Mouse (Mus musculus) kidney, postnatal 0 days (tissue): ENCODE results near the gene Dynlrb2. TPM values are rescaled to one million over a fixed set of nuclear protein-coding genes. Genes with fewer than 3 reads are reported as not detected.

Experiments used
- ATAC-seq: fragments of 200-750 bp; cut with Nextera tagmentation; replicated peaks from 2 replicates; pipeline ENCODE4 v1.8.0; 2017; ENCODE audit warnings: low read depth, moderate number of reproducible peaks, moderate TSS enrichment, moderate library complexity; ENCODE audit not compliant: low FRiP score
- DNase-seq: peaks from one replicate; pipeline ENCODE4 v3.0.0-alpha.2; 2016; ENCODE audit warnings: low spot score
- H3K27ac ChIP-seq: fragments of 300-500 bp; sonication (generic); 2 replicates; pipeline ENCODE4 v1.5.1; 2014; ENCODE audit warnings: mild to moderate bottlenecking
- H3K27me3 ChIP-seq: fragments of 300-500 bp; sonication (generic); 2 replicates; pipeline ENCODE4 v1.6.1; 2014; ENCODE audit warnings: low read length, mixed read lengths; ENCODE audit not compliant: insufficient read depth
- H3K36me3 ChIP-seq: fragments of 300-500 bp; sonication (generic); 2 replicates; pipeline ENCODE4 v1.6.1; 2014; ENCODE audit warnings: low read length, mixed read lengths; ENCODE audit not compliant: insufficient read depth
- H3K4me1 ChIP-seq: fragments of 300-500 bp; sonication (generic); replicated peaks from 2 replicates; pipeline ENCODE4 v1.6.1; 2014; ENCODE audit warnings: antibody characterized with exemption, low read length, mixed read lengths; ENCODE audit not compliant: insufficient read depth
- H3K4me2 ChIP-seq: fragments of 300-500 bp; sonication (generic); 2 replicates; pipeline ENCODE4 v1.6.1; 2014; ENCODE audit warnings: mild to moderate bottlenecking, low read length, moderate library complexity, mixed read lengths
- H3K4me3 ChIP-seq: fragments of 300-500 bp; sonication (generic); replicated peaks from 2 replicates; pipeline ENCODE4 v1.5.1; 2014; ENCODE audit warnings: low read depth, low read length
- H3K9ac ChIP-seq: fragments of 300-500 bp; sonication (generic); 2 replicates; pipeline ENCODE4 v1.6.1; 2014; ENCODE audit warnings: low read depth, low read length
- H3K9me3 ChIP-seq: fragments of 300-500 bp; sonication (generic); replicated peaks from 2 replicates; pipeline ENCODE4 v1.6.1; 2016; ENCODE audit warnings: low read length, inconsistent platforms, mixed read lengths
- CTCF ChIP-seq: IDR thresholded peaks from 2 replicates; pipeline ENCODE4 v1.5.1; 2016; ENCODE audit warnings: antibody characterized with exemption, low read depth, mild to moderate bottlenecking, moderate library complexity
- WGBS: fragments of 180-500 bp; shearing (Covaris S2); extraction: QIAGEN DNeasy Blood & Tissue Kit; methylation state at CpG from one replicate; pipeline ENCODE4 v1.1.7; 2014; 5-methylcytosine and 5-hydroxymethylcytosine counted together
- polyA plus RNA-seq: library from polyadenylated mRNA; unstranded; fragments of >200 nt; fragmentation: Nextera tagmentation; extraction: Ambion mirVana; gene quantifications from 2 replicates; pipeline ENCODE4 v1.2.1, GENCODE M21; 2015

Gene Dynlrb2
- polyA plus RNA-seq, 1 experiment from 2014 or later: 2.0 TPM

DNA sequence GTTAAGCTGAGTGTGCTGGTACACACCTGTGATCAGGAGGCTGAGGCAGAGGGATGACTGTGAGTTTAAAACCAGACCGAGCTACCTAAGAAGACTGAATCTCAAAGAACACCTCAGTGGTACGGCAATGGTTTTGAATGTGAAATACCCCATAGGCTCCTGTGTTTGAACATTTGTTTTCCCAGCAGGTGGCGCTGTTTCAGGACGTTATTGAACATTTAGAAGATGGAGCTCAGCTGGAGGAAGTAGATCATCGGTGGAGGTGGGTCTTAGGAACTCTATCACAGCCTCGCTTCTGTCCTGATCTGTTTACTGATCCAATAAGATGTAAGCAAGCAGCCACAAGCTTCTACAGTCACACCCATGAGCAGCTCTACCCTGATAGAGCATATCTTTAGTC lies 28.3 kb downstream of the Dynlrb2 start:
- H3K4me3 ChIP-seq: no peak overlapping the region
- ATAC-seq (no peak), DNase-seq (no peak)
- no peak overlapping the region for H3K9ac ChIP-seq
- no peaks in the 10 kb centered on the region for H3K36me3 ChIP-seq
- TF ChIP-seq CTCF: peak; percentile 38
- H3K4me1 ChIP-seq: no peaks in the 10 kb centered on the region
- H3K4me2 ChIP-seq: no peak overlapping the region
- WGBS: 79% methylated on average over 6 of the region's 6 CpGs
- no peaks in the 10 kb centered on the region for H3K27me3 ChIP-seq
- H3K9me3 ChIP-seq: no peaks in the 10 kb centered on the region
- no peak overlapping the region for H3K27ac ChIP-seq

DNA sequence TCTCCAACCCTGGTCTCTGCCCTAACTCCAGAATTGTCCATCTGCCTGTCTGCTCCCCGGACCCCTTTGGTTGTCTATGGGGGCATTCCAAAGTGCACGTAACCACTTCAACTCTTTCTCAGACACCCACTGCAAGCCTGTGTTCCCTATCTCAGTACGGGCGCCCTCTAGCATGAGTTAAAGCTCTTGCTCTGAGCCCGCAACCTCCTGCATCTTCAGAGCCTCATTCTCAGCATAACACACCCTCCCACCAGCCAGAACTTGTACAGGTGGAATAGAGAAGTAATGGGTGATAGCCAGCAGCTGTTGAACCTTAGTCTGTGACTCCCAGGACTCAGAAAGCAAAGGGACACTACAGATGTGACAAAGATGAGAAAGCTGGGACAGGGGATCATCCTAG lies 32.0 kb downstream of the Dynlrb2 start:
- ATAC-seq: no peak
- no peaks in the 10 kb centered on the region for H3K4me1 ChIP-seq
- TF ChIP-seq CTCF: no peak
- WGBS: 85% methylated on average over 5 of the region's 5 CpGs
- no peak for DNase-seq
- H3K4me3 ChIP-seq: no peak overlapping the region
- H3K9ac ChIP-seq: no peak overlapping the region
- H3K27ac ChIP-seq: no peak overlapping the region
- H3K36me3 ChIP-seq: no peaks in the 10 kb centered on the region
- no peak overlapping the region for H3K4me2 ChIP-seq
- no peaks in the 10 kb centered on the region for H3K27me3 ChIP-seq
- no peaks in the 10 kb centered on the region for H3K9me3 ChIP-seq

DNA sequence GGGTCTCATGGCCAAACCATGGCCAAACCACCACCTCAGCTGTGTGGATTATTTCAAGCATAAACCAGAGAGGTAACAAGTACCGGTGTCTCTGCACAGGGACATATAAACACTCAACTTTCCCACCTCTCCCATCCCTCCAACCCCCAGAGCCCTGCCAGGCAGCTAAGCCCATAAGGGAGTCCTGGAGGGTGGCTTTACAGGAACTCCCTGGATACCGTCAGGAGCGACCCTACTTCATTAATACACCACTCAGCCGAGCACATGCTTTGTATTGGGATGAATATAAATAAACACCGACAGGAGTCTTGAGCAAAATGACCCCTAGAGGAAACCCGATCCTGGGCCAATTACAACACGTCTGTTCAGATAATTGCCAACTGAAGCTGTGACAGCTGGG lies 34.0 kb downstream of the Dynlrb2 start:
- Histone ChIP-seq H3K27ac (no peak overlapping the region), H3K9me3 (no peaks in the 10 kb centered on the region), H3K36me3 (no peaks in the 10 kb centered on the region), H3K9ac (no peak overlapping the region), H3K4me3 (no peak overlapping the region), H3K4me2 (no peak overlapping the region), H3K27me3 (no peaks in the 10 kb centered on the region), H3K4me1 (no peaks in the 10 kb centered on the region)
- ATAC-seq: no peak
- no peak for DNase-seq
- no peak for TF ChIP-seq CTCF
- 20% methylated on average over 7 of the region's 7 CpGs for WGBS

DNA sequence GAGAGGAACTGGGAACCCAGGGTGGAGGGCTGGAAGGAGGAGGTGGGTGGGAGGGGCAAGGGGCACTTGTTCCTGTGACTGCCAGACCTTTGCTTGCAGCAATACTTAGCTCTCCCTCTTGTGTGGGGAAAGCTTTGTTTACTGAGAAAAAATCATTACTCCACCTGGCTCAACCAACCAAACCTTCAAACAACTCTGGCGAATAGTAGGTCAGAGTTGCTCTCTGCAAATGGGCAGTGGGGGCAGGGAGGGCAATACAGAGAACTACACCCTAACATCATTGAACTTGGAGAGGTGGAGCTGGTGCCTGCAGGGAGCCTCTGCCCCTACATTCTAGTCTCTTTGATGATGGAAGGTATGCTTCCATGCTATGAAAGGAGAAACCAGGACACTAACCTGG lies 35.4 kb downstream of the Dynlrb2 start:
- ATAC-seq (no peak), DNase-seq (no peak)
- no peaks in the 10 kb centered on the region for H3K27me3 ChIP-seq
- no peak overlapping the region for H3K4me2 ChIP-seq
- H3K36me3 ChIP-seq: no peaks in the 10 kb centered on the region
- no peak overlapping the region for H3K4me3 ChIP-seq
- no peak for TF ChIP-seq CTCF
- H3K4me1 ChIP-seq: no peaks in the 10 kb centered on the region
- H3K9me3 ChIP-seq: no peaks in the 10 kb centered on the region
- no peak overlapping the region for H3K27ac ChIP-seq
- WGBS: 87% methylated on average over 1 of the region's 1 CpGs
- H3K9ac ChIP-seq: no peak overlapping the region

DNA sequence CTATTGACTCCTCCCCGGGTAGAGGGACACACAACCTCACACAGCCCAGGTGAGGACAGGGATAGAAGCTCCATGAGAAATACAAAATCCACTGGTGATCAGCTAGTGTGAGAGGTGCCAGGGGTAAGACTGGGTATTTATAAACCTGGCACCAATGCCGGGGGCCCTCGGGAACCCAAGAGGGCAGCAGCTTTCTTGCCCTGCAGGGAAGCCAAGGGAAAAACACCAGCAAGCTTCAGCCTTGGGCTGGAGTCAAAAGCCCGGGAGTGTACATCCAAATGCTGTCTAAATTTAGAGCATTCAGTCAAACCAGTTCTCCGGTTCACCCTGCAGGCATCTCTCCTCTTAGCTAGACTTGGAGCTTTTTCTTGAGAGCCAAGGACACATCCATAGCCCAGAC lies 38.1 kb downstream of the Dynlrb2 start:
- Histone ChIP-seq H3K9me3 (no peaks in the 10 kb centered on the region), H3K9ac (no peak overlapping the region), H3K36me3 (no peaks in the 10 kb centered on the region), H3K4me2 (no peak overlapping the region), H3K4me1 (no peaks in the 10 kb centered on the region), H3K27me3 (no peaks in the 10 kb centered on the region), H3K27ac (no peak overlapping the region), H3K4me3 (no peak overlapping the region)
- TF ChIP-seq CTCF: no peak
- WGBS: 82% methylated on average over 5 of the region's 5 CpGs
- DNase-seq (no peak), ATAC-seq (no peak)

DNA sequence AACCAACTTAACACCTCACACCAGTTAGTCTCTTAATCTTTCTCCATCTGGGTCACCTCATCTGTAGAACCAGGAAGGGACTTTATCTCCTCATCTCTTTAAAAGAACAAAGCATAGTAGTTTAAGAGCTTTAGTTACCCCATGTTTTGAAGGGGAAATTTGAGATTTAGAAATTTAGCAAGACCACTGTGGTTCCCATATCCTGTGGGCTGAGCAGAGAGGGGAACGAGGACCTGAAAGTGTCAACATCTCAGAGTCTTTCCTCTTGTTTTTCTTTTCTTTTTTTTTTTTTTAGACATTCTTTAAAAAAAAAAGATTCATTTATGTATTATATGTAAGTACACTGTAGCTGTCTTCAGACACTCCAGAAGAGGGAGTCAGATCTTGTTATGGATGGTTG lies 38.6 kb downstream of the Dynlrb2 start:
- ATAC-seq: no peak
- H3K9me3 ChIP-seq: no peaks in the 10 kb centered on the region
- no peak overlapping the region for H3K4me3 ChIP-seq
- WGBS: 39% methylated on average over 1 of the region's 1 CpGs
- H3K27me3 ChIP-seq: no peaks in the 10 kb centered on the region
- no peaks in the 10 kb centered on the region for H3K4me1 ChIP-seq
- H3K4me2 ChIP-seq: no peak overlapping the region
- no peaks in the 10 kb centered on the region for H3K36me3 ChIP-seq
- DNase-seq: no peak
- H3K27ac ChIP-seq: no peak overlapping the region
- no peak for TF ChIP-seq CTCF
- H3K9ac ChIP-seq: no peak overlapping the region

DNA sequence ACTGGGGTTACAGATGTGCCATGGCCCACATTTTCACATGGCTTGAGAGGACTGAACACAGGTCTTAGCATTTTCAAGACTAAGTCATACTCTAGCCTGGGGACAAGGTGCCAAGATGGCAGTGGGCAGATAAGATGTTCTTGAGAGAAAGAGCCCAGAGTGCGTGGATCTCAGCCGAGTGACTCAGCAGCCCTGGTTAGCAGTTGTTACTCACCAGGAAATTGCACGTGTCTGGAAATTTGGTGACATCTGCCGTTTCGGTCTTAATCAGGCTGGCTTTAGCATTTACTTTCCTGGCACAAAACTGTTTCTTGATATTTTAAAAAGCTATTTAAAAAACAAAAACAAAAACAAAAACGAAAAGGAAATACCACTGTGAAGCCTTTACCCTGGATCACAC lies 47.5 kb downstream of the Dynlrb2 start:
- no peaks in the 10 kb centered on the region for H3K9me3 ChIP-seq
- 73% methylated on average over 6 of the region's 6 CpGs for WGBS
- no peaks in the 10 kb centered on the region for H3K27me3 ChIP-seq
- no peak overlapping the region for H3K4me2 ChIP-seq
- no peak for DNase-seq
- no peak overlapping the region for H3K27ac ChIP-seq
- H3K4me1 ChIP-seq: no peaks in the 10 kb centered on the region
- H3K9ac ChIP-seq: no peak overlapping the region
- no peaks in the 10 kb centered on the region for H3K36me3 ChIP-seq
- no peak for TF ChIP-seq CTCF
- no peak for ATAC-seq
- H3K4me3 ChIP-seq: no peak overlapping the region
